Mouse (Mus musculus): ENCODE measurements around the gene Als2cr12.
A peak's percentile ranks its signal among the peaks of the same experiment; 100 is the strongest.
"Not testable (repeated sequence)": the region's sequence is repeated elsewhere in the genome, so short reads cannot be mapped to it uniquely, and the experiment has no call there.

The Als2cr12 gene

DNA sequence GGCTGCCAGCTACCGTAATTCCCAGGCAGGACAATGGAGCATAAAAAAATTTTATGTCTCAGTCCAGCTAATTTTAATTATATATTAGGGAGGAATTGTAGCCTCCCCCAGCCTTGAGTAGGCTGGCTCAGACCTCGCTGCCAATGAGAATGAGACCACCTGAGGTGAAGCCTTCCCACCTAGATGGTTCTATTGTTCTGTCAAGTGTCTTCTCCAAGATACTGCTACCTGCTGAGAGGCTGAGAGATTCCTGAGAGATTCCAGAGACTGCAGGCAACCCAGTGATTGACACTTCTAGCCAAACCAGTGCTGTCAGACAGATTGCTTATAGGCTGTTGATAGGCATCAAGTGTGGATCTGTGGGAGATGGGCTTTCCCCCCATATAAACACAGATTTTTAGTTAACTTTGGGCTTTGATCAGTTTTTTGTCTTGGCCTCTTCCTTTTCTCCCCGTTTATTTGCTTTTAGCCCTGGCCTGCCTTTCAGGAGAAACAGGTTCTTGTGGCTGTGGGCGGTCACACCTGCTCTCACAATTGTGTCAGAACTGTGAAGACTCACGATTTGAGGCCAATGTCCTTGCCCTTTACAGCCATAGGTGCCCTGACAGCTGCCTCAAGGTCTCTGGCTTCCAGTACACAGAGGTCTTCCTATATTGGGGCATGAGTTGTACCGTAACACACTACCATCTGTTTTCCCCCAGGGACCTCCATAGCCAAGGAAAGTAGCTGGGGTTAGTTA is 5.6 kb downstream of the Als2cr12 start:
- DNase-seq (ENCODE audit: low spot score in 2 of 2): no peak

DNA sequence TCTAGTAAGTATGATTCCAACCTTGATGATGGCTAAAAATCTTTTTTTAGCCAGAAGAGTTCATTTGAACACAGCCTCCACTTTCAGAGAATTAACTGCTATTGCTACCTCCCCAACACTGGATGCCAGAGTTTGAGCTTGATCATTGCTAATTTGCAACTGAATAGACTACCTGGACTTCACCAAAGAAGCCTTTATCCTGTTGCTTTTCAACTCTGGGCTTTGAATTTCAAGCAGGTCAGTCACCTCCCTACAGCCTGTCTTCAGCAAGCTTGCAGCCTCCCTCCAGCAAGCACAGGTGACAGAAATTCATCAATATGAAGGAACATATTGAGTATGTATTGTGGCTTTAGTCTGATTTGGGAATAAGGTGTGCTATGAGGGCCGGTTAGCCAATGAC is 6.4 kb downstream of the Als2cr12 start:
- DNase-seq (ENCODE audit: low spot score in 2 of 2): no peak

DNA sequence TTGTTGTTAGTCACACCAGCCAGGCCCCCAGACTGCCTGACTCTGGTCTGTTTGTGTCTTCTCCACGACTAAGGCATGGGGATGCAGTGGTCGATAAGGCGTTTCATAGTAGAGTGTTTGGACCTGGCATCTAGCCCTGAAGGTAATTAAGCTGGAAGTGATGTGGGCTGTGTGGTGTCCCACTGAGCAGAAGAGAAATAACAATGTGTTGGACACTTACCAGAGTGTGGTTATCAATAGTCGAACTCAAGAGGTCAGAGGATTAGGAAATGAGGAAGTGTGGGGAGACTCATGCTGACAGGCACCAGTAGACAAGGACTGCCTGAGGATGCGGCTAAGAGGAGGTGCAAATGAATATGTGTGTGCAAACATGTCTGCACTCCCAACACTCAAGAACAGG is 17.4 kb downstream of the Als2cr12 start:
- DNase-seq (ENCODE audit: low spot score in 2 of 2): not testable (repeated sequence)

DNA sequence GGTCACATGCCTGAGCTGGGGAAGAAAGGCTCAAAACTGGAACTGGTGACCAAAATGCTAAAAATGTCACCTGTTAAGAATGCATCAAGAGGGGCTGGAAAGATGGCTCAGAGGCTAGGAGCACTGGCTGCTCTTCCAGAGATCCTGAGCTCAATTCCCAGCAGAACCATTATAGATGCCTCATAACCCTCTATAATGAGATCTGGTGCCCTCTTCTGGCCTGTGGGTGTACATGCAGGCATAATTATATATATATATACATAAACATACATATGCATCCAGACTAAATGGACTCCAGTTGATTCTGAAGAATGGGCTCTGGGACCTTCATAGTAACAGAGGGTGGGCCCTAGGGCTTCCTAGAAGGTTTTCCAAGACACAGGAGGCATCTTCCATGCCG is 18.2 kb downstream of the Als2cr12 start:
- peak in 1 of 2 experiments; percentile 42 for DNase-seq (ENCODE audit: low spot score in 2 of 2)

DNA sequence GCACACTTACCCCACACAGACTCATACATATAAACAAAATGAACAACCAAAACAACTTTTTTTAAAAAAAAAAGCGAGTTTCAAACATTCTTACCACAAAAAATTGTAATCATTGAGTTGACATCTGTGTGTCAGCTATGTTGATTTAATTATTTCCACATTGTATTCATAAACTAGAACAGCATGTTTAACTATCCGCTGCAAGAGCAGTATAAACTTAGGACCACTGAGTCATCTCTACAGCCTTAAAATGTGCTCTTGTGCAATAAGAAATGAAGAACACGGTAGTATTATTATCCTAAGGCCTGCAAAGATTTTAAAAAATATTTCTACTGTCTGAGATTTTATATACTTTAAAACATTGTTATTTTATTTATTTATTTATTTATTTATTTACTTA is 20.8 kb downstream of the Als2cr12 start:
- DNase-seq (ENCODE audit: low spot score in 2 of 2): no peak

DNA sequence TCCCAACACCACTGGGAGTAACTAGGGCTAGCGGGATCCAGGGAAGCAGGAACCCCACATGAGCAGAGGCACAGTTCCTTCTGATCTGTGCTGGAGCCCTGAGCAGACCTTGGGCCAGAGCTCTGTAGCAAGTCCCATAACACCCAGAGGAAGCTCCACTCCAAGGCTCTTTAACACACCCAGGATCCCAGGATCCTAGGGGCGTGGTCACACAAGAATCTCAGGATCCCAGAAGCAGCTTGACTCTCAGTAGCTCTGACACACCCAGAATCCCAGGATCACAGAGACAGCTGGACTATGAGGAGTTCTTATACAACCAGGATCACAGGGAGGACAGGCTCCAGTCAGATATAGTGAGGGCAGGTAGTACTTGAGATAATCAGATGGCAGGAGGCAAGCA is 23.7 kb downstream of the Als2cr12 start:
- DNase-seq (ENCODE audit: low spot score in 2 of 2): no peak

DNA sequence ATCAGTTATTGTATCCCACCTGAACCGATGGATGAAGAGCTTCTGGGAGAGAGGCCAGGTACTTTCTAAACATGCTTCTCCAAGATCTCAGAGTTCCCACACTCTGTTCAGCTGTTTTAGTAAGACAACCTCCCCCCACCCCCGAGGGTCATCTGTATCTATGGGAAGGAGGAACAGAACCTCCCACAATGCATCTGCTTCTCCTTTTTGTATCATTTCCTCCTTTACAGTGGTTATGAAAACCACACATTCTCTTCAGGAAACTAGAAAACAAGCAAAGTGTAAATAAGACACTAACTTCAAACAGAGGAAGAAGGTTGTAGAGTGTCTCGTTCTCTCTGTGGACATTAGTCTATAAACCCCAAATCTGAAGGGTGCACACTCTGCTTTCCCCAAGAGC is 26.2 kb downstream of the Als2cr12 start:
- not testable (repeated sequence) for DNase-seq (ENCODE audit: low spot score in 2 of 2)

DNA sequence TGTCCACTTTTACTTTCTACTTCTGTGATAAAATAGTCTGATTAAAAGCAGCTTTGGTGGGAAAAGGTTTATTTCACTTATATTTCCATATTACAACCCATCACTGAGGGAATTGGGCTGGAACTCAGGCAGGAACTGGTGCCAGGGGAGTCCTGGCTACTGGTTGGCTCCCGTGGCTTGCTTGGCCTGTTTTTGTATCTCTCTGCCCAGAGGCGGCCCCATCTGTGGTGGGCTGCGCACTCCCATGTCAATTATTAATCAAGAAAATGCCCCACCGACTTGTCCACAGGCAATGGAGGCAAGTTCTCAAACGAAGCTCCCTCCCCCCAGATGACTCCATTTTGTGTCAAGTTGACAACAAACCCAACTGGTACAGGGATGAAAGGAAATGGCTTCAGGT is 27.6 kb downstream of the Als2cr12 start:
- no peak for DNase-seq (ENCODE audit: low spot score in 2 of 2)

DNA sequence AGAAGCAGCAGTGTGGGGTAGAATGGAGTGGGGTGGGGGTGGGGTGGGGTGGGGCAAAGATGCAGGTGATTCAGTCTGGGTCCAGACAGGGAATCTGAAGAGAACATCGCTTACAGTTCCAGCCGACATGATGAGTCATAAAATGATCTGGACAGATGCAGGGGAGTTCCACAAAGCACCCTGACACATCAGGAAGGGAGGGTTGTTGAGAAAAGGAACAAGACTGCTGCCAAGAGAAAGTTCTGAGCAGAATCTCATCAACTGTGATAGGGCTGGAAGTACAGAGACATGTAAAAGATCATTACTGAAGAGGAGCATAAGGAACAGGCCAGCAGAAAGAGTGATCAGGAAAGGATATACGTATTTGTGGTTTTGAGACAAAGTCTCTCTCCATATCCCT is 32.4 kb downstream of the Als2cr12 start:
- DNase-seq (ENCODE audit: low spot score in 2 of 2): not testable (repeated sequence)

DNA sequence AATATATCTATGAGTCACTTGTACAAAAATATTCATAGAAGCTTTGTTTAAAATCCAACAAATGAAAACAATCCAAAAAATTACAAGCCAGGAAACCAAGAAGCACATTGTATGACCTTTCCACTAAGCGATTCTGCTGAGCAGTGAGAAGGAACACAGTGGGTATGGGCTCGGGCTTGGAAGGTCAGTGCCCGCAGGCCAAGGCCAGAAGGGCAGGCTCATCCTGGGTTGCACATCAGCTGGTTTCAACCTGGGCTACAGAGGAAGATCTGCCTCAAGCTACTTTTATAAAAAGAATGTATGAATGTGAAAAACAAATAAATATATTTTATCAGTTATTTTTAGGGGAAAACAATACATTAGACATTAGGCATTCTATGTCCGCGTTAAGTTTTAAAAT is 33.1 kb downstream of the Als2cr12 start:
- DNase-seq (ENCODE audit: low spot score in 2 of 2): not testable (repeated sequence)

DNA sequence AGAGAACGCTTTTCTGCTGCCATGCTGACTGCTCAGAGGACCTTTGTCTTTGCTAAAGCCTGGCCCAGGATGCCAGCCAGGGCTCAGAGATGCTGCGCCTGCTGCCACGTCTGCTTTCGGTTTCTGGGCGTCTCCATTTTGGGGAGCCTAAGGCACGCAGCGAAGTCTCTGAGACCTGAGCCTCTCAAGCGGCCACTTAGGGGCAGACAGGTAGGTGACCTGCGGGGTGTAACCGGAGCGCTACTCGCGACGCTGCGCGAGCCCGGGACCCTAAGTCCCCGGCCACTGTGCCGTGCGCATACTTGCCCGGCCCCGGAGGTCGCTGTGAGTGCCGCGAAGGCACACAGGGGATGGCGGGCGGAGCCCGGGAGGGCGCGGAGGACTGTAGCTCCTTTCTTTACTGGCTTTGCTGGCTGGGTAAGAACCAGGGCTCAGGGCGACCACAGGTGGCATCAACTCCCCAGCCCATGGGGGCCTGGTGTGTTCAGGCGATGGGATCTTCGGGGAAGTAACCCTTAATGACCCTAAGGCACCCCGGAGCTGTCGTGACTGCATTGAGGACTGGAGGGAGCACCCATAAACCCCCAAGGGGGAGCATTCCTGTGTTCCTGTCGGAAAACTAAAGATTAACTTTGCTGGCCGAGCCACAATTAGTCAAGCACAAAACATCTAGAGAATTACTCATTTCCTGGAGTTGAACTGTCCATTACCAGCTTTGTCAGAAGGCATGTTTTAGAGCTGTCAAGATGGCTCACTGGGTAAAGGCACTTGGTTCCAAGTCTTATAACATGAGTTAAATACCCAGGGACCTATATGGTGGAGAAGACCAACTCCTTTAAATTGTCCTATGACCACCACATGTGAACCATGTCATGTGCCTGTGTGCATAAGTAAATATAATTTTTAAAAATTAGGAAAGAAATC is 43.0 kb downstream of the Als2cr12 start:
- peak; percentile 36 to 55 for DNase-seq (ENCODE audit: low spot score in 2 of 2)

DNA sequence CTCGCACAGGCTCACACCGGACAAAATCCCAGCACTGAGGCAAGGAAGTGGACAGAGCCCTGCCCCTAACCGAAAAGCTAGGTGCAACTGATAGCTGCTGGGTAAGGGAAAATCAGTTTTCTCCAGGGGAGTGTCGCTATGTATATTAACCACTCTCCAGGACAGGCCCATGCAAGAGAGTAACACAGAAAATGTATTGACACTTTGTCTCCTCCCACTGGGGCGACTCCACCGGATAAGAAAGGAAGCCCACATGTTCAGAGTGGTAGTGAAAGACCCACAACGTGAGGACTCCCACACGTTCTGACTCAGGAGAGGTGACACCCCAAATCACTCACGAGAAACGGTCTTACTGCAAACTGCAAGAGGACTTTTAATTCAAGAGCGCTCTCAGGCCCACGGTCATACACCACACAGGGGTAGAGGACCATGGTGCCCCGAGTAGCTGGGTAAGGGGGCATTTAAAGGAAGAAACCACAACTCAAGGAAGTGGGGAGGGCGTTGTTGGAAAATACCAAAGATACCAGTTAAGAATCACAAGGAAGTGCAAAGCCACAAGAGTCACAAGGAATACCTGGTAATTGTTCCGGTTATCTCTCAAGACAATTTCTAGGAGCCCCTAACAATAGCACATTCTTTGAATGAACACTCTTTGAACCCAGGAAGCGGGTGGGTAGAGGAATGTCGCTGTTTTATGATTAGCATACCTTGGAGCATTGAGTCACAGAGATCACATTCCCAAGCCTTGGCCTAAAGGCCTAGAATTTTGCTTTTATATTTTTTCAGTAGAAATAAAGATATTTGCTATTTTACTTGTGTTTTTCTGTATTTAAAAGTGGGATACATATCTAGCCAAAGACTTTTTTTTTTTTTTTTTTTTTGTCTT is 44.0 kb downstream of the Als2cr12 start:
- not testable (repeated sequence) for DNase-seq (ENCODE audit: low spot score in 2 of 2)

DNA sequence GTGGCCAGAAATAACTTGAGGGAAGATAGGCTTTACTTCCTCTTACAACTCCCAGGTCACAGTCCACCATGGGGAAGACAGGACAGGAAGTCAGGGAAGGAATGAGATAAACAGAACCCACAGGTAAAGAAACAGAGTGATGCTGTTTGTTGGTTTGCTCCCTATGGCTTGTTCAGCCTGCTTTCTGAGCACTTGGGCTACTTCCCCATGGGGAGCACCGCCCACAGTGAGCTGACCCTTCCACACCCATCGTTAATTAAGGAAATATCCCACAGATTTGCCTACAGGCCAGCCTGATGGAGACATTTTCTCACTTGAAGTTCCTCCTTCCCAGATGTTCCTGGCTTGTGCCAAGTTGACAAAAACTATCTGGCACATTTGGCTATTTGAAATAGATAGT is 66.9 kb downstream of the Als2cr12 start:
- not testable (repeated sequence) for DNase-seq (ENCODE audit: low spot score in 2 of 2)

DNA sequence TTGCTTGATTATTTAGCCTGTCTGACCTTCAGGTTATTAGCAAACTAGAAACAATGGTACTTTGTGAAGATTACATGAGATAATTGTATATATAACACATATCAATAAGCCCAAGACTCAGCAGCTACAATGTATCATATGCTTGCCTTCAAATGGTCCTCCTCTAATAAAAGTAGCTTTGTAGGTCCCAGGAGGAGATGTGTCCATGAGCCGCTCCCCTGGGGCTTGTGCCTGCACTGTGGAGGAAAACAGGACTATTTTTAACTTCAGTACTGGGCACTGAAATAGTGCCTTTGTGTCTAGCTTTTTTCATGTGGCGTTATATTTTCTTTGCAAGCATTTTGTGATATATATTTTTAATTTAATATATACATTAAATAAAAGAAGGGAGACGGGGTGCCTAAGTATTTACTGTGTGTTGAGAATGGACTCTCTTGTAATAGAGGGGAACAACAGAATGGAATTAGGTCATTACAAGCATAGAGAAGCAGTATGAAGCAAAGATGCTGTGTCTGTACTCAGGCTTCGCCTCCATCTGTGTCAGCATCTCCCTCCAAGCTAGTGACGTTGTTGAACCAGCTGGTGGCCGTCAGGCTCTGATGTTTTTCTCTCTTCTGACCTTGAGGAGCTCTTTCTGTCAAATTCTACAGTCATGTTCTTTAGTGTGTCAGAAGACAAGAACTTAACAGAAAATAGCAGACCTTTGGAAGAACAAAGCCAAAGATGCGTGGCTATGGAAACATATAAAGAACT is 73.6 kb downstream of the Als2cr12 start:
- DNase-seq (ENCODE audit: low spot score in 2 of 2): peak in 1 of 2 experiments; percentile 18

DNA sequence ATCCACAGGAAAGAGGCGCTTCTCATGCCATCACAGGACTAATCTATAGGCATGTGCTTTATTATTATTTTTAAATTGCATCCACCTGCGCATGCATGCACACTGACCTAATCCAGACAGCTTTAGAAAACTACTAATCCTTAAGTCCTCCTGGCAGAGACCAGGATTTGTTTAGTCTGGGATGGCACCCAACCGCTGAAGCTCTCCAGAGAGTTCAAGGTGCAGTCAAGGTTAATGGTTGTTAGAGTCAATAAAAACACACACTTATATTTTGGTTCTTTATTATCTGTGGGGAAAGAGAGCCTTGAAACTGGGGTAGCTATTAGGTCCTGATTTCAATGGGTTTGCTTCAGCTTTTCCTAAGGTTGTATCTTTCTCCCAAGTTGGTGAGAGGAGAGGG is 74.5 kb downstream of the Als2cr12 start:
- DNase-seq (ENCODE audit: low spot score in 2 of 2): no peak

DNA sequence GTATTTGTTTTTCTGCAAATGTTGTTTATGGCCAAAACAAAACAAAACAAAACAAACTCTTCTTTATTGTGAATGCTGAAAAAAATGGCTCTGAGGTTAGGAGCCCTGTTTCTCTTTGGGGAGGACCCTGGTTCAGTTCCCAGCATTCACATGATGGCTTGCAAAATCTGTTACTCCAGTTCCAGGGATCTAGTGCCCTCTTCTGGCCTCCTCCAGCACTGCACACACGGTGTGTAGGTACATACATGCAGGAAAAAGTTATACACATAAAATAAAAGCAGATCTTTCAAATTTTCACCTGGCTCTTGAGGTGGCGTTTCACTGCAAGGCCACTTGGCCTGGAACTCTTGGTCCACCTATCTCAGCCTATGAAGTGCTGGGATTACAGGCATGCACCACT is 77.0 kb downstream of the Als2cr12 start:
- no peak for DNase-seq (ENCODE audit: low spot score in 2 of 2)

DNA sequence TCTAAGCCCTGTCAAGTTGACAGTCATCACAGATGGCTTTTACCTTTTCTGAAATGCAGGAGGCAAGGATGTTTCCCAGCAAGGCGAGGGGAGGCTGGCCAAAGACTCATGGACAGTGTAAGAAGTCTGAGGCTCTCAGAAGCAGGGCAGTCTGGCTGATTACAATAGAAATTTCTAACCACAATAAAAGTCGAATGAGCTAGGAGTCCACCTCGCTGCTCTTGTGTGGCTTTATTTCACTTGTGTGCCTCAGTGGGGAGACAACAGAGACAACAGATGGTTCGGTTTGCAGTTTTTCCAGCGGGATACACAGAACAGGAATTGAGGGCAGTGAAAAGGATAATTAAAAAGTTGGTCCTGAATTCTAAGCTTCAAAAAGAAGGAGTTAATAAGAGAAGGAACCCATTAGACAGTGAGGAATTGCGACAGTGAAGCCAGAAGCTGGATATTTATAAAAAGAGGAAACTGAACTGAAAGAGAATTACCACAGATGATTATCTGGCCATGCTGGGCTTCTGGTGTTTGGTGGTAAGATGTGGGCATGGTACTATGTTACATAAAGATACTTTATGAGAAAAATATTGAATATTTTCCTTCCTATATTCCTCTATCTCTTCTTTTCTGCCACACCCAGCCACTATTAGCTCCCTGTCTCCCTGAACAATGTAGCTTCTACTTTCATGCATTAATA is 77.7 kb downstream of the Als2cr12 start:
- DNase-seq (ENCODE audit: low spot score in 2 of 2): no peak

DNA sequence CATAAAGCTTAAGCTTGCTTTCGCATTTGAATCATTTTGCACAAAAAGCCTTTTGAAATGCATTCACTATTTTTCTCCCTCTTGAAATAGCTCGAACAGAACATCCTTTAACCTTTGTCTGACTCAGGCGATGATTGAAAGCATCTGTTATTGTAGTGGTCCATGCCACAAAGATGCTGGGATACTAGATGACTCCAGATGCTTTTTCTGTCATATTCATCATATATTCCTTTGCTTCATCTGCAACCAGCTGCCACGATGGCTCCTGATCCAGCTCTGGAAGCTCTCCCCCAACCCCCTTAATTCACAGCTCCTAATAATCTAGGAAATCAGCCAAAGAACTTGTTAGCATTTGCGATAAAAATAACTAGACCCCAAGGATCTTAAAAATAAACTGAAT is 78.7 kb downstream of the Als2cr12 start:
- peak in 1 of 2 experiments; percentile 26 for DNase-seq (ENCODE audit: low spot score in 2 of 2)

DNA sequence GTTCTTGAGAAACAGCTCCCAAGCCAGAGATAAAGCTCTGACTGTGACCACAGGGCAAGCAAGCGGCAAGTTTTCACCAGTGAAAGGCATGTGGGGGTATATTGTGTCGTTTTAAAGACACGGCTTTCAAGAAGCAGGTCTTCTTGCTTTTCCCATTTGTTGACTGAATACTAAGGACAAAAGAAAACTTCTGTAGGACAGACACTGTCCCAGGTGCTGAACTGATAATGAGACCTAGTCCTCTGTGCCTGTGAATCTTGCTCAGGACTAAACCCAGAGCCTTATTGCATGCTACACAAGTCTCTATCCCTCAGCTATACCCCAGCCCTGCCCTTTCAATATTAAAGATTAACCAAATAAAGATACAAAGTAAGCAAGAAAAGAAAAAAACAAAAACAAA is 79.6 kb downstream of the Als2cr12 start:
- DNase-seq (ENCODE audit: low spot score in 2 of 2): no peak

DNA sequence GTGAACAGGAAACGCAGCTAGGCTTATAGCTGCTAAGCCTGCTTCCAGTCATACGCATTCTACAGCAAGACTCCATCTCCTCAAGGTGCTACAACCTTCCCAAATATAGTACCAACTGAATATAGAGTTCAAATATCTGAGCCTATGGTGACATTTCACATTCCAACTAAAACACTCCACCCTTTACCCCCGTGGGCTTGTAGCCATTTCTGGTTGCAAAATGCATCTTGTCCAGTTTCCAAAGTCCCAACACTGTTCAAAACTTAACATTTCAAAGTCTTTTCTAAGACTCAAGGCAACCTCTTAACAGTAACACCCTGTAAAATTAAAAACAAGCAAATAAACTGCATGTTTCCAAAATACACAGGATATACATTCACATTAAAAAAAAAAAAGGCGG is 80.6 kb downstream of the Als2cr12 start:
- DNase-seq (ENCODE audit: low spot score in 2 of 2): no peak

DNA sequence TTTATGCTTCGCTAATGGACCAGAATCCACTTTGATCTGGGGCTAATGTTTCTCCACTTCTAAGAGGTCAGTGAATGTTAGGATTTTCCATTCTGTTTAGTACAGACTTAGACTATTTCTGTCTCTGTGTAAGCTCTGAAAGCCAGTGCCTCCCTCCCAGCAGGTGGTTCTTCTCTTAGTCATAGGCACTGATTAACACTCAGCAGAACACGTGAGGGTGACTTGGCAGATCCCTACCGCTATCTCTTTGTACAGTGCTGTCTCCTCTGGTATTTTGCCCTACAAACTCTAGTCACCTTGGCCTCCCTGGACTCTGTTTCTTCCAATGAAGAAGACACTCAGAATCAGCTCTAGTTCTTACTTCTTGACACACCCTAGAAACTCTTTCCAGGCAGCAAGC is 81.4 kb downstream of the Als2cr12 start:
- DNase-seq (ENCODE audit: low spot score in 2 of 2): peak; percentile 58 to 63

Data from right cerebral cortex, adult 2 months (tissue).